Mouse (Mus musculus): ENCODE measurements around the gene Zfp787. TPM values are rescaled to one million over a fixed set of nuclear protein-coding genes. Genes with fewer than 3 reads are reported as not detected.

Gene Zfp787
- polyA plus RNA-seq, 1 experiment from 2014 or later, result 27.6 TPM

Other genes with a start within 250 kb of the Zfp787 start
- gene Vmn1r65, start 145.0 kb downstream of the Zfp787 start, polyA plus RNA-seq (2015; fragmentation: Nextera tagmentation; extraction: Ambion mirVana), result not detected in 2 replicates
- gene Nlrp4c, start 110.8 kb downstream of the Zfp787 start, polyA plus RNA-seq (2015; fragmentation: Nextera tagmentation; extraction: Ambion mirVana), result not detected in 2 replicates
- 84.7 and 95.4 TPM in 2 replicates for gene Zfp444, start 16.2 kb upstream of the Zfp787 start, polyA plus RNA-seq (2015; fragmentation: Nextera tagmentation; extraction: Ambion mirVana)
- not detected in 2 replicates for gene Galp, start 41.1 kb upstream of the Zfp787 start, polyA plus RNA-seq (2015; fragmentation: Nextera tagmentation; extraction: Ambion mirVana)
- not detected in 2 replicates for gene Zscan5b, start 66.3 kb upstream of the Zfp787 start, polyA plus RNA-seq (2015; fragmentation: Nextera tagmentation; extraction: Ambion mirVana)
- gene Epp13, start 96.7 kb upstream of the Zfp787 start, polyA plus RNA-seq (2015; fragmentation: Nextera tagmentation; extraction: Ambion mirVana), result 0.31 TPM in 1 of 2 replicates, not detected in the other
- gene Zfp667, start 130.6 kb upstream of the Zfp787 start, polyA plus RNA-seq (2015; fragmentation: Nextera tagmentation; extraction: Ambion mirVana), result 15.8 and 18.8 TPM in 2 replicates
- 11.7 and 12.9 TPM in 2 replicates for gene Zfp583, start 175.3 kb upstream of the Zfp787 start, polyA plus RNA-seq (2015; fragmentation: Nextera tagmentation; extraction: Ambion mirVana)
- gene Gm3854, start 187.8 kb upstream of the Zfp787 start, polyA plus RNA-seq (2015; fragmentation: Nextera tagmentation; extraction: Ambion mirVana), result 7.0 and 7.2 TPM in 2 replicates
- 4.3 and 4.6 TPM in 2 replicates for gene Zfp78, start 207.3 kb upstream of the Zfp787 start, polyA plus RNA-seq (2015; fragmentation: Nextera tagmentation; extraction: Ambion mirVana)
- 16.2 and 18.5 TPM in 2 replicates for gene Zfp28, start 227.3 kb upstream of the Zfp787 start, polyA plus RNA-seq (2015; fragmentation: Nextera tagmentation; extraction: Ambion mirVana)
- gene Smim17, start 242.7 kb upstream of the Zfp787 start, polyA plus RNA-seq (2015; fragmentation: Nextera tagmentation; extraction: Ambion mirVana), result 2.4 and 3.4 TPM in 2 replicates

Data from midbrain, embryonic 13.5 days (tissue).